Mouse (Mus musculus): Measurements from ENCODE around the gene Zfp280d. TPM values are rescaled to one million over a fixed set of nuclear protein-coding genes. Genes with fewer than 3 reads are reported as not detected.
"Not testable (repeated sequence)": the region's sequence is repeated elsewhere in the genome, so short reads cannot be mapped to it uniquely, and the experiment has no call there.

Gene Zfp280d
- total RNA-seq, 1 experiment: 53.5 TPM

DNA sequence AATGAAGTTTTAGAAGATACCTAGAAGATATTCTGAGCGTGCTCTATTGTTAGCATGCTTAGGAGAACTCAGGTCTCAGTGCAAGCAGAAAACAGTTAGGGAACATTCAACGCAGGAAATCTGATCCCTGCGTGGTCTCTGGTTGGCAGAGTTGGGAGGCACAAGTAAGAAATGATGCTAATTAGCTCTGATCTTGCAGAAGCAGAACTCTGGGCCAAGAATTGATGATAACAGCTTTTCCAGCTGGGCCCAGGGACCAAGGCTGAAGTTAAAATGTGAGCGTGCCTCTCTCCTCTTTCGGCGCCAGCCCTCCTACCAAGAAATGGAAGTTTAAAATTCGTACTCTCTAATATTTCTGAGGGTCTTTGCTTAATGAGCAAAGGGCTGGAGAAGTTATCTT is 118.0 kb downstream of the Zfp280d start:
- no peaks in the 10 kb centered on the region for H3K36me3 ChIP-seq (ENCODE audit: control insufficient read depth, insufficient read depth, low read length, poor library complexity, severe bottlenecking)
- peaks cover 0 to 3% of the 10 kb centered on the region in 2 experiments; a peak in 1 of 4 replicates for H3K4me1 ChIP-seq (ENCODE audit: control insufficient read depth in 2 of 2, insufficient read depth in 2 of 2, low read length in 2 of 2, poor library complexity in 1 of 2)
- H3K27ac ChIP-seq (ENCODE audit: insufficient read depth, low read depth, low read length, poor library complexity, severe bottlenecking): no peak overlapping the region
- H3K9ac ChIP-seq (ENCODE audit: insufficient read depth, low read depth, low read length, poor library complexity, severe bottlenecking): no peak overlapping the region
- no peak for DNase-seq (ENCODE audit: low read depth, low spot score)
- H3K4me3 ChIP-seq (ENCODE audit: insufficient read depth in 1 of 2, low read depth in 1 of 2, low read length in 2 of 2, poor library complexity in 1 of 2, severe bottlenecking in 1 of 2): no peak overlapping the region
- TF ChIP-seq CHD2 (IDR thresholded peaks at IDR 0.05; ENCODE audit: low read depth, low read length) (no peak), ZNF384 (IDR thresholded peaks at IDR 0.05; ENCODE audit: low read depth, low read length) (no peak), HCFC1 (IDR thresholded peaks at IDR 0.05; ENCODE audit: borderline replicate concordance, insufficient read depth, low read length) (no peak), ZC3H11A (IDR thresholded peaks at IDR 0.05; ENCODE audit: borderline replicate concordance, low read depth, low read length) (no peak), MAFK (IDR thresholded peaks at IDR 0.05; ENCODE audit: insufficient read depth, low read depth, low read length) (no peak)
- in situ Hi-C loops (cut with MboI; ENCODE audit: low sequenced_read_pairs in 2 of 2, unreplicated experiment in 2 of 2): no loop called here
- H3K9me3 ChIP-seq (ENCODE audit: control insufficient read depth, insufficient read depth, low read depth, low read length): no peaks in the 10 kb centered on the region

DNA sequence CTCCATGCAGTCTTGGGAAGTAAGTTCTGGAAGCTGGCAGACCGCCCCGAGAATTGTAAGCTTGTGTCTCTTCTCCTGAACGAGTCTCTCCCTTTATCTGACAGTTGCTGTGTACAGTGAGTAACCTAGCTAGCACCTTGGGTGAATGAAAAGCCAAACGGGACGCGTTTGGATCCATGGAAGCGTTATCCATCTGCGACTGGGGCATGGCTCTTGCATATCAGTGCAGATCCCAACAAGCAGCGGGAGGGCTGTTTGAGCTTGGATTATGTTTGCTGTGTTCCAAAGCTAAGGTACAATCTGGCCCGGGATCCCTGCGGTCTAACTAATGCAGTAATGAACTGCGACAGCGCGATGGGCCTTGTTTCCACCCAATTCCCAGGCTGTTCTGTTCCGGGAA is 118.6 kb downstream of the Zfp280d start:
- peaks cover 0 to 3% of the 10 kb centered on the region in 2 experiments; a peak in 1 of 4 replicates for H3K4me1 ChIP-seq (ENCODE audit: control insufficient read depth in 2 of 2, insufficient read depth in 2 of 2, low read length in 2 of 2, poor library complexity in 1 of 2)
- H3K4me3 ChIP-seq (ENCODE audit: insufficient read depth in 1 of 2, low read depth in 1 of 2, low read length in 2 of 2, poor library complexity in 1 of 2, severe bottlenecking in 1 of 2): no peak overlapping the region; a peak in 1 of 4 replicates
- no peak overlapping the region for H3K27ac ChIP-seq (ENCODE audit: insufficient read depth, low read depth, low read length, poor library complexity, severe bottlenecking)
- no peak for DNase-seq (ENCODE audit: low read depth, low spot score)
- no peaks in the 10 kb centered on the region for H3K36me3 ChIP-seq (ENCODE audit: control insufficient read depth, insufficient read depth, low read length, poor library complexity, severe bottlenecking)
- no peaks in the 10 kb centered on the region for H3K9me3 ChIP-seq (ENCODE audit: control insufficient read depth, insufficient read depth, low read depth, low read length)
- TF ChIP-seq CHD2 (IDR thresholded peaks at IDR 0.05; ENCODE audit: low read depth, low read length) (no peak), ZC3H11A (IDR thresholded peaks at IDR 0.05; ENCODE audit: borderline replicate concordance, low read depth, low read length) (no peak), MAFK (IDR thresholded peaks at IDR 0.05; ENCODE audit: insufficient read depth, low read depth, low read length) (no peak), ZNF384 (IDR thresholded peaks at IDR 0.05; ENCODE audit: low read depth, low read length) (no peak), HCFC1 (IDR thresholded peaks at IDR 0.05; ENCODE audit: borderline replicate concordance, insufficient read depth, low read length) (no peak)
- H3K9ac ChIP-seq (ENCODE audit: insufficient read depth, low read depth, low read length, poor library complexity, severe bottlenecking): no peak overlapping the region
- in situ Hi-C loops (cut with MboI; ENCODE audit: low sequenced_read_pairs in 2 of 2, unreplicated experiment in 2 of 2): no loop called here

GRCm38 (mm10) chr9:72393869-72394341 is 119.2 kb downstream of the Zfp280d start:
- Histone ChIP-seq H3K4me3 (ENCODE audit: insufficient read depth in 1 of 2, low read depth in 1 of 2, low read length in 2 of 2, poor library complexity in 1 of 2, severe bottlenecking in 1 of 2) (no peak overlapping the region), H3K9me3 (ENCODE audit: control insufficient read depth, insufficient read depth, low read depth, low read length) (no peaks in the 10 kb centered on the region), H3K27ac (ENCODE audit: insufficient read depth, low read depth, low read length, poor library complexity, severe bottlenecking) (no peak overlapping the region), H3K4me1 (ENCODE audit: control insufficient read depth in 2 of 2, insufficient read depth in 2 of 2, low read length in 2 of 2, poor library complexity in 1 of 2) (peaks cover 0 to 3% of the 10 kb centered on the region in 2 experiments; a peak in 1 of 4 replicates), H3K9ac (ENCODE audit: insufficient read depth, low read depth, low read length, poor library complexity, severe bottlenecking) (no peak overlapping the region), H3K36me3 (ENCODE audit: control insufficient read depth, insufficient read depth, low read length, poor library complexity, severe bottlenecking) (no peaks in the 10 kb centered on the region)
- no peak for TF ChIP-seq ZC3H11A (IDR thresholded peaks at IDR 0.05; ENCODE audit: borderline replicate concordance, low read depth, low read length)
- TF ChIP-seq ZNF384 (IDR thresholded peaks at IDR 0.05; ENCODE audit: low read depth, low read length): no peak
- TF ChIP-seq MAFK (IDR thresholded peaks at IDR 0.05; ENCODE audit: insufficient read depth, low read depth, low read length): no peak
- no peak for TF ChIP-seq CHD2 (IDR thresholded peaks at IDR 0.05; ENCODE audit: low read depth, low read length)
- no peak for TF ChIP-seq HCFC1 (IDR thresholded peaks at IDR 0.05; ENCODE audit: borderline replicate concordance, insufficient read depth, low read length)
- no peak for DNase-seq (ENCODE audit: low read depth, low spot score)
- in situ Hi-C loops (cut with MboI; ENCODE audit: low sequenced_read_pairs in 2 of 2, unreplicated experiment in 2 of 2): no loop called here

DNA sequence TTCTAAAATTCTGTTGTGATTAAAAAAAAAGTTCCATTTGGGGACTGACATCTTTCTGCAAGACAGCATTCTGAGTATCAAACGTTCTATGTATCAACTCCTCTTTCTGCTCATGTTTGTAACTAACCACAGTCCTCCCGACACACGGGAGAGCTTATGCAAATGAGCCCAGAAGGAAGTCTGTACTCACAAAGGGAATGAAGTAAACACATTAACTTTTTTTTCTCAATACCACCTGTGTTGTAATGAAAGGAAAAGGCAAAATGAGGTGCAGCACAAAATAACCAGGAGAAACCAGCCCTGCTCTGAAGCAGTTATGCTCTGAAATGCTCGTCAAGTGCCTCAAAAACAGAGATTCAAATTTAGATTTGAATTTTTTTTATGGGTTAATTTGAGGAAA is 125.5 kb downstream of the Zfp280d start:
- no peak overlapping the region for H3K27ac ChIP-seq (ENCODE audit: insufficient read depth, low read depth, low read length, poor library complexity, severe bottlenecking)
- TF ChIP-seq MAFK (IDR thresholded peaks at IDR 0.05; ENCODE audit: insufficient read depth, low read depth, low read length) (no peak), HCFC1 (IDR thresholded peaks at IDR 0.05; ENCODE audit: borderline replicate concordance, insufficient read depth, low read length) (no peak), CHD2 (IDR thresholded peaks at IDR 0.05; ENCODE audit: low read depth, low read length) (no peak), ZNF384 (IDR thresholded peaks at IDR 0.05; ENCODE audit: low read depth, low read length) (no peak), ZC3H11A (IDR thresholded peaks at IDR 0.05; ENCODE audit: borderline replicate concordance, low read depth, low read length) (no peak)
- DNase-seq (ENCODE audit: low read depth, low spot score): no peak
- H3K36me3 ChIP-seq (ENCODE audit: control insufficient read depth, insufficient read depth, low read length, poor library complexity, severe bottlenecking): no peaks in the 10 kb centered on the region
- no peaks in the 10 kb centered on the region for H3K9me3 ChIP-seq (ENCODE audit: control insufficient read depth, insufficient read depth, low read depth, low read length)
- H3K4me1 ChIP-seq (ENCODE audit: control insufficient read depth in 2 of 2, insufficient read depth in 2 of 2, low read length in 2 of 2, poor library complexity in 1 of 2): no peaks in the 10 kb centered on the region
- H3K4me3 ChIP-seq (ENCODE audit: insufficient read depth in 1 of 2, low read depth in 1 of 2, low read length in 2 of 2, poor library complexity in 1 of 2, severe bottlenecking in 1 of 2): no peak overlapping the region
- H3K9ac ChIP-seq (ENCODE audit: insufficient read depth, low read depth, low read length, poor library complexity, severe bottlenecking): no peak overlapping the region
- in situ Hi-C loops (cut with MboI; ENCODE audit: low sequenced_read_pairs in 2 of 2, unreplicated experiment in 2 of 2): no loop called here

DNA sequence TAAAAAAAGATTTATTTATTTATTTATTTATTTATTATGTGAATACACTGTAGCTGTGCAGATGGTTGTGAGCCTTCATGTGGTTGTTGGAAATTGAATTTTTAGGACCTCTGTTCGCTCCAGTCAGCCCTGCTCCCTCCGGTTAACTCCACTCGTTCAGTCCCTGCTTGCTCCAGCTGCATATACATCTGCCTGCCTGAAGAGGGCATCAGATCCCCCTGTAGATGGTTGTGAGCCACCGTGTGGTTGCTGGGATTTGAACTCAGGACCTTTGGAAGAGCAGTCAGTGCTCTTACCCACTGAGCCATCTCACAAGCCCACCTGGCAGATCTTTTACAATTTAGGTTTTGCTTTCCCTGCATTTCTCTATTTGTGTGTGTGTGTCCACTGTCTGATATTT is 127.1 kb downstream of the Zfp280d start:
- DNase-seq (ENCODE audit: low read depth, low spot score); H3K4me3 ChIP-seq (ENCODE audit: insufficient read depth in 1 of 2, low read depth in 1 of 2, low read length in 2 of 2, poor library complexity in 1 of 2, severe bottlenecking in 1 of 2); H3K9me3 ChIP-seq (ENCODE audit: control insufficient read depth, insufficient read depth, low read depth, low read length); H3K9ac ChIP-seq (ENCODE audit: insufficient read depth, low read depth, low read length, poor library complexity, severe bottlenecking); H3K36me3 ChIP-seq (ENCODE audit: control insufficient read depth, insufficient read depth, low read length, poor library complexity, severe bottlenecking); in situ Hi-C loops (cut with MboI; ENCODE audit: low sequenced_read_pairs in 2 of 2, unreplicated experiment in 2 of 2); H3K4me1 ChIP-seq (ENCODE audit: control insufficient read depth in 2 of 2, insufficient read depth in 2 of 2, low read length in 2 of 2, poor library complexity in 1 of 2); H3K27ac ChIP-seq (ENCODE audit: insufficient read depth, low read depth, low read length, poor library complexity, severe bottlenecking): not testable (repeated sequence)
